Mouse (Mus musculus) cerebellum, adult 2 months (tissue): Measurements from ENCODE around the gene Ncl. TPM values are rescaled to one million over a fixed set of nuclear protein-coding genes. Genes with fewer than 3 reads are reported as not detected.
A peak's percentile ranks its signal among the peaks of the same experiment; 100 is the strongest.

Experiments
- DNase-seq, 2 experiments: peaks; one replicate each; pipeline ENCODE4 v3.0.0; 2021
- H3K27ac ChIP-seq: fragments of 200-500 bp; 2 replicates; pipeline ENCODE4 v1.5.1; 2012; ENCODE audit warnings: low read length, control low read depth, inconsistent platforms; ENCODE audit not compliant: insufficient read depth
- H3K27me3 ChIP-seq: fragments of 200-500 bp; 2 replicates; pipeline ENCODE4 v1.6.1; 2012; ENCODE audit warnings: inconsistent platforms, mild to moderate bottlenecking, low read length, moderate library complexity; ENCODE audit not compliant: control insufficient read depth, insufficient read depth
- H3K4me1 ChIP-seq: fragments of 200-500 bp; 2 replicates; pipeline ENCODE4 v1.6.1; 2011; ENCODE audit warnings: low read length; ENCODE audit not compliant: control insufficient read depth, insufficient read depth
- H3K4me3 ChIP-seq: fragments of 200-500 bp; replicated peaks from 2 replicates; pipeline ENCODE3; 2011; ENCODE audit warnings: mild to moderate bottlenecking, low read depth, low read length, control low read depth; ENCODE audit not compliant: insufficient read depth
- CTCF ChIP-seq: fragments of 200-500 bp; IDR thresholded peaks from 2 replicates; pipeline ENCODE4 v1.5.1; 2011; ENCODE audit warnings: low read depth, mild to moderate bottlenecking, control low read depth, low read length, moderate library complexity, borderline replicate concordance; ENCODE audit not compliant: insufficient read depth
- POLR2A ChIP-seq: fragments of 200-500 bp; IDR thresholded peaks from 2 replicates; pipeline ENCODE4 v1.6.1; 2011; ENCODE audit warnings: low read length, control low read depth, borderline replicate concordance; ENCODE audit not compliant: insufficient read depth
- WGBS: fragments of 180-500 bp; shearing (Covaris S2); methylation state at CpG from one replicate; pipeline ENCODE4 v1.1.7; 2018; 5-methylcytosine and 5-hydroxymethylcytosine counted together
- polyA plus RNA-seq: library from polyadenylated mRNA; depleted of rRNA; stranded (reverse); fragments of >200 nt; gene quantifications from 2 replicates; pipeline ENCODE4 v1.2.3, GENCODE M21; 2012

Gene Ncl
- polyA plus RNA-seq, 1 experiment, result 134 TPM

GRCm38 (mm10) chr1:86309270-86309833 is 49.8 kb downstream of the Ncl start:
- Histone ChIP-seq H3K27ac (no peak overlapping the region), H3K27me3 (no peaks in the 10 kb centered on the region), H3K4me1 (0 out of 2 replicates have a peak, but pooled peaks cover 4% of the 10 kb centered on the region), H3K4me3 (no peak overlapping the region)
- no peak for DNase-seq
- 95% methylated on average over 7 of the region's 7 CpGs for WGBS
- TF ChIP-seq CTCF (no peak), POLR2A (no peak)

DNA sequence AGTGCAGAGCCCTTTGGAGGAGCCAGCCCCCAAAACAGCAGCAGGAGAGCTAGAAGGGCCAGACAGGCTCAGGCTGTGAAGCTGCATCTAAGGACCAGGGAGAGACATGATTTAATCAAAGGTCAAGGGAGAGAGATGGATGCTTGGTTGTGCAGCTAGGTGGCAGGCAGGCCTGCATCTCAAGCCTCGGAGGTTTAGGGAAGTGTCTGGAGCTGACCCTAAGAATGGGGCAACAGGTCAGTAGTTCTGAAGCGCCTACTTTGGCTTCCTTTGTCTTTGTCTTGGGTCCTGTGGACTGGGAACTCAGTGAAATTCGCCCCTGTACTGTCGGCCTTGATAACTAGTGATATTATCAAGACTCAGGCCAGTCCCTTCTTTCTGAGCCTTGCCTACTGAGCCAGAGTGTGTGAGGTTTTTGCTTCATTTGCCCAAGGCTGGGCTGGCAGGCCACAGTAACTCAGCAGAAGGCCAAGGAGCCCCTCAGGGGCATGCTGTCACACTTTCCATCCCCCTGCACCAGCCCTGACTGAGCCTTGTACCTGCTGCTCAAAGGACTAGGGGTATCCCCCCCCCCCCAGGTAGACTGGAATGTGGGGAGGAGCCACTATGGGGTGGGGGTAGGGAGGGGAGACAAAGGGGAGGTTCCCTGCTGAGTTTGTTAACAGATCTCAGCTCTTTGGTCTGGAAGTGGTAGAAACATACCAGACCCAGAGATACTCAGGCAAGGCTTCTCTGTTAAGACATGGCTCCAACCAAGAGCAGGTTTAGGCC is 51.1 kb downstream of the Ncl start:
- H3K4me1 ChIP-seq, result 0 out of 2 replicates have a peak, but pooled peaks cover 4% of the 10 kb centered on the region
- WGBS, result 75% methylated on average over 4 of the region's 4 CpGs
- no peak for TF ChIP-seq CTCF
- no peak for TF ChIP-seq POLR2A

DNA sequence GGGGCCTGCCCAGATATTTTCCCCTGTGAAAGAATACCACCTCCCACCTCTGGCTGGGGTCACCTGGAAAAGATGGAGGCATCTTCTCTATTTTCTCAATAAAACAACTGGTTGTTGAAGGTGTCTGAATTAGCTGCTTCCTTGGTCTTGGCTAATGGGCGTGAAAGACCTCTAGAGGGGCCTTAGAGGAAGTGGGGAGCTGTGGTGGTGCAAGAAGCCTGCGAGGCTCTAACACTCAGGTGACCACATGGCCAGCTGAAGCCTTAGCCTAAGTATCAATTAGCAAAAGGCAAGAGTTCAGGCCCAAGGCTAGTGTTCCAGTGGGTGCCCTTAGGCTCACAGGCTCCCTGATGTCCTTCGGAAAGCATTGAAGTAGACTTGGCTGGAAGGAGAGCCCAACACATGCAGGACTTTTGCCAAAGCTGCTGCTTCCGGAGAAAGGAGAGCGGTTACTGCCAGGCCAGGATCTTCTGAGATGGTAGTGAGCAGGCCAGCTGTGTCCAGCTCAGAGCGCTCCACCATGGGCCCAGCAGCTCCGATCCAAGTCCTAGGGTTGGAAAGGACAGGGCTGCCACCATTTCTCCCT is 51.9 kb downstream of the Ncl start:
- 0 out of 2 replicates have a peak, but pooled peaks cover 4% of the 10 kb centered on the region for H3K4me1 ChIP-seq
- no peak overlapping the region for H3K27ac ChIP-seq
- no peaks in the 10 kb centered on the region for H3K27me3 ChIP-seq
- no peak for DNase-seq
- TF ChIP-seq CTCF (no peak), POLR2A (no peak)
- WGBS, result 82% methylated on average over 7 of the region's 7 CpGs
- H3K4me3 ChIP-seq, result no peak overlapping the region

More for the DNA sequence above, 51.1 kb downstream of the Ncl start:
- H3K4me3 ChIP-seq, result no peak overlapping the region
- no peak overlapping the region for H3K27ac ChIP-seq
- no peak for DNase-seq
- H3K27me3 ChIP-seq, result no peaks in the 10 kb centered on the region

- 58% methylated on average over 3 of the region's 3 CpGs for WGBS
- H3K27me3 ChIP-seq, result no peaks in the 10 kb centered on the region
- DNase-seq, result no peak
- 0 out of 2 replicates have a peak, but pooled peaks cover 4% of the 10 kb centered on the region for H3K4me1 ChIP-seq
- no peak overlapping the region for H3K4me3 ChIP-seq
- TF ChIP-seq CTCF (no peak), POLR2A (no peak)
- no peak overlapping the region for H3K27ac ChIP-seq
Measured at GRCm38 (mm10) chr1:86306686-86307085, 52.5 kb downstream of the Ncl start.

- DNase-seq, result no peak
- 8% methylated on average over 16 of the region's 16 CpGs for WGBS
- Histone ChIP-seq H3K4me1 (0 out of 2 replicates have a peak, but pooled peaks cover 4% of the 10 kb centered on the region), H3K27ac (no peak overlapping the region), H3K27me3 (no peaks in the 10 kb centered on the region), H3K4me3 (peak overlapping the region; percentile 52)
- TF ChIP-seq CTCF, result no peak
- no peak for TF ChIP-seq POLR2A
Measured at GRCm38 (mm10) chr1:86303873-86304250, 55.3 kb downstream of the Ncl start.

GRCm38 (mm10) chr1:86303063-86303872 is 55.9 kb downstream of the Ncl start:
- Histone ChIP-seq H3K4me3 (peak overlapping the region; percentile 52), H3K27me3 (no peaks in the 10 kb centered on the region), H3K27ac (no peak overlapping the region), H3K4me1 (0 out of 2 replicates have a peak, but pooled peaks cover 4% of the 10 kb centered on the region)
- peak; percentile 18 to 37 for DNase-seq
- TF ChIP-seq POLR2A, result no peak
- no peak for TF ChIP-seq CTCF
- under 1% methylated on average over 65 of the region's 65 CpGs for WGBS

- 61% methylated on average over 6 of the region's 6 CpGs for WGBS
- DNase-seq, result no peak
- Histone ChIP-seq H3K27ac (no peak within 1 kb of the TSS), H3K27me3 (no peaks in the 10 kb centered on the region), H3K4me1 (0 out of 2 replicates have a peak, but pooled peaks cover 4% of the 10 kb centered on the region), H3K4me3 (peak within 1 kb of the TSS; percentile 52)
- TF ChIP-seq POLR2A (no peak), CTCF (no peak)
Measured at GRCm38 (mm10) chr1:86302532-86302931, 56.7 kb downstream of the Ncl start, which contains the start of gene B3gnt7. Gene B3gnt7, plus strand, starts transcription at chr1:86302832.
